Mouse (Mus musculus) adrenal gland, adult 10 weeks (tissue): ENCODE data around the gene Vmn2r70. TPM values are rescaled to one million over a fixed set of nuclear protein-coding genes. Genes with fewer than 3 reads are reported as not detected.

Experiments used
- polyA plus RNA-seq: library from polyadenylated mRNA; stranded (reverse); fragments of 350-450 nt; fragmentation: Illumina TruSeq; extraction: RNeasy Lipid Tissue Mini Kit (QIAGEN cat#74804); gene quantifications from one replicate; pipeline ENCODE4 v1.2.3, GENCODE M21; 2014; ENCODE audit warnings: low read depth, low replicate concordance

The Vmn2r70 gene
- polyA plus RNA-seq = not detected

GRCm38 (mm10) chr7:85569092-85569491 is at the start of gene Vmn2r70:
Gene Vmn2r70, minus strand, starts transcription at chr7:85569192.

DNA sequence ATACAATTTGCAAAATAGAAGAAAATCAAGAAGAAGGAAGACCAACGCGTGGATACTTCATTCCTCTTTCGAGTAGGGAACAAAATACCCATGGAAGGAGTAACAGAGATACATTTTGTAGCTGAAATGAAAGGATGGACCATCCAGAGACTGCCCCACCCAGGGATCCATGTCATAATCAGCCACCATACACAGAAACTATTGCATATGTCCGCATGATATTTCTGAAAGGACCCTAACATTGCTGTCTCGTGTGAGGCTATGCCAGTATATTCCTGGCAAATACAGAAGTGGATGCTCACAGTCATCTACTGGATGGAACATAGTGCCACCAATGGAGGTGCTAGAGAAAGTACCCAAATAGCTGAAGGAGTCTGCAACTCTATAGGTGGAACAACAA is 6.2 kb downstream of the Vmn2r70 start, which contains the start of gene Vmn2r71:
Gene Vmn2r71 (plus strand): TSS at position 301 of the 400 bp plus-strand sequence.

Other genes starting within 250 kb of the Vmn2r70 start
- not detected for gene Vmn2r69, start 153.3 kb downstream of the Vmn2r70 start, polyA plus RNA-seq
- gene Vmn2r71, start 6.1 kb downstream of the Vmn2r70 start, polyA plus RNA-seq = not detected
- gene Vmn2r72, start 185.9 kb upstream of the Vmn2r70 start, polyA plus RNA-seq = not detected